Mouse (Mus musculus): ENCODE measurements at regions not wholly inside any gene's neighbourhood (a gene's known extent, or its start where the extent isn't known, plus 50 kb on each side); places are given as distances from the start of the nearest gene placed in this dataset.

DNA sequence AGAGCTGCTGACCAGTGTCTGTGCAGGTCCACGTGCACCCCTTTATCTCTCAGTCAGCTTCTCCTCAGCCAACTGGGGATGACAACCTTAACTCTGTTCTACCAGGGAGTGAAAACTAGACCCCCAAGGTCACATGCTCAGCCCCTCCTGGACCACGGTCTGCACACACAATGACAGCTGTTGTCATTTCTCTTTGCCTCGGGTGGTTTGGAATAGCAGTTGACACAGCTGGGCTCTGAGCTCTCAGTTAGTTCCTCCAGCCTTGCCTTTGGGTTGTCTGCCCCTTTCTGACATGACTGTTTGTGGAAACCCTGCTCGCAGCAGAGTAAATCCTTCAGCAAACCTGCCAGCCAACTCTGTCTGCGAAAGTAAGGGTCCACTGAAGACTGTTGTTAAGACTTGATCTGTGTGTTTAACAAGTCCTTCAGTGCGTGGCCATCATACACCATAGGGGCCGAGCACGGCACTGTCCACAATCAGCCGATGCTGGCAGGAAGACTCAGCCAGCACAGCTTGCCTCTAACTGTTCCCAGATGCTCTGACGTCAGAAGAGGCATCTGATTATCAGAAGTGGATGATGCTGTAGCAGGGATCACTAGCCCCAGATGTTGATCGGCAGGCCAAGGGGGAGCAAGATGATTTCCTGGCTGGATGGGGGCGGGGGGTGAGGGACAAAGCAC lies 106.7 kb upstream of the Lrig1 start:
- Histone ChIP-seq H3K4me3 (replicated peaks) (no peak overlapping the region), H3K27me3 (replicated peaks) (no peaks in the 10 kb centered on the region), H3K36me3 (no peaks in the 10 kb centered on the region), H3K27ac (replicated peaks) (no peak overlapping the region), H3K4me2 (no peak overlapping the region), H3K9ac (replicated peaks) (no peak overlapping the region), H3K4me1 (peaks cover 2% of the 10 kb centered on the region; the same call in 1 of the 2 replicates), H3K9me3 (replicated peaks) (no peaks in the 10 kb centered on the region)
- WGBS: 71% methylated on average over 12 of the region's 12 CpGs
- no peak for ATAC-seq (ENCODE audit: low FRiP score)

DNA sequence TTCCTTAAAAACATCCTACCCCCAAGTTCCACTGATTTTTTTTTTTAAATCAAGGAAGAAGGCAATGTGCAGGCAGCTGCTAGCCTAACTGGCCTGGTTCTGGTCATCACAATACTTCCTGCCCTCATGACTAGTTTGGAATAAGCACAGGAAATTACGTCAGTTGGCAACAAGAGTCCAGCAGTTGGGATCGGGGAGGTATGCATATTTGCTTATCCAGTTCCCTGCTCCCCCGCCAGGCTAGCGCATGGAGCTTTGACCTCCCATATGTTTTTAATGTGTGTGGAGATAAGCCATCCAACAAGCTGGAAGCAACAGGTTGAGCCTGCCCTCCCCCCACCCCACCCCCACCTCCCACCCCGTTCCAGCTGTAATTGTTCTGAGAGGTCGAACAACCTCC lies 105.7 kb upstream of the Lrig1 start:
- Histone ChIP-seq H3K27me3 (replicated peaks) (no peaks in the 10 kb centered on the region), H3K27ac (replicated peaks) (no peak overlapping the region), H3K9me3 (replicated peaks) (no peaks in the 10 kb centered on the region), H3K4me3 (replicated peaks) (no peak overlapping the region), H3K36me3 (no peaks in the 10 kb centered on the region), H3K4me2 (no peak overlapping the region), H3K4me1 (peaks cover 9% of the 10 kb centered on the region; the same call in 1 of the 2 replicates), H3K9ac (replicated peaks) (no peak overlapping the region)
- WGBS: 76% methylated on average over 6 of the region's 6 CpGs
- no peak for ATAC-seq (ENCODE audit: low FRiP score)

DNA sequence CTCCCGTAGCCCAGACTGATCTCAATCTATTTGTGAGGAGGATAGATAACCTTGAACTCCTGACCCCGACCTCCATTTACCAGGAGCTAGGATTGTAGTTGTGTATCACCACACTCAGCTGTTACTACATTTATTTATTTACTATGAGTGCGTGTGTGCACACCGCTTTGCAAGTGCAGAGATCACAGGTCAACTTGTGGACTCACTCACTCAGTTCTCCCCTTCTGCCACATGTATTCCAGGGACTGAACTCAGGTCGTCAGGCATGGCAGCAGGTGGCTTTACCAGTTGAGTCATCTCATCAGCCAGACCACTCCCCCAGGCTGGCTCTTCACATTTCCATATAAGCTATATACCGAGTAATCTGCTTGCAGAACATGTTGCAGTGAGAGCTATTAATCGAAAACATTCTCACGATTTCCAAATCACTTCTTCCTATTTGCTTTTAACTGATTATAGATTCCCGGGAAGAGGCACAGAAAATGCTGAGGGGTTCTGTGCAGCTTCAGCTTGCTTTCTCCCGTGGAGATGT lies 104.4 kb upstream of the Lrig1 start:
- no peak overlapping the region for H3K27ac ChIP-seq (replicated peaks)
- WGBS: 73% methylated on average over 10 of the region's 10 CpGs
- ATAC-seq (ENCODE audit: low FRiP score): no peak
- H3K4me1 ChIP-seq: peaks cover 9% of the 10 kb centered on the region; the same call in 1 of the 2 replicates
- no peaks in the 10 kb centered on the region for H3K36me3 ChIP-seq
- no peaks in the 10 kb centered on the region for H3K27me3 ChIP-seq (replicated peaks)
- no peaks in the 10 kb centered on the region for H3K9me3 ChIP-seq (replicated peaks)
- no peak overlapping the region for H3K9ac ChIP-seq (replicated peaks)
- H3K4me3 ChIP-seq (replicated peaks): no peak overlapping the region
- H3K4me2 ChIP-seq: no peak overlapping the region

- 8% methylated on average over 12 of the region's 12 CpGs for WGBS
- H3K9me3 ChIP-seq (replicated peaks): no peaks in the 10 kb centered on the region; the same call in 1 of the 2 replicates
- ATAC-seq (ENCODE audit: low FRiP score): no peak
- H3K4me2 ChIP-seq: peak overlapping the region; percentile 24
- H3K27ac ChIP-seq (replicated peaks): no peak overlapping the region
- H3K4me1 ChIP-seq: peaks cover 9% of the 10 kb centered on the region; the same call in 1 of the 2 replicates
- no peak overlapping the region for H3K9ac ChIP-seq (replicated peaks)
- no peaks in the 10 kb centered on the region for H3K36me3 ChIP-seq
- H3K4me3 ChIP-seq (replicated peaks): no peak overlapping the region
- H3K27me3 ChIP-seq (replicated peaks): no peaks in the 10 kb centered on the region
Measured at GRCm38 (mm10) chr6:94801039-94801438, 101.1 kb upstream of the Lrig1 start.

- no peak for ATAC-seq (ENCODE audit: low FRiP score)
- Histone ChIP-seq H3K27me3 (replicated peaks) (no peaks in the 10 kb centered on the region), H3K36me3 (no peaks in the 10 kb centered on the region), H3K27ac (replicated peaks) (no peak overlapping the region), H3K4me1 (peaks cover 9% of the 10 kb centered on the region; the same call in 1 of the 2 replicates), H3K4me2 (no peak overlapping the region), H3K4me3 (replicated peaks) (no peak overlapping the region), H3K9me3 (replicated peaks) (no peaks in the 10 kb centered on the region; the same call in 1 of the 2 replicates), H3K9ac (replicated peaks) (no peak overlapping the region)
- 87% methylated on average over 4 of the region's 4 CpGs for WGBS
Measured at GRCm38 (mm10) chr6:94798545-94799211, 98.7 kb upstream of the Lrig1 start.

GRCm38 (mm10) chr6:94795442-94795841 lies 95.5 kb upstream of the Lrig1 start:
- Histone ChIP-seq H3K27ac (replicated peaks) (no peak overlapping the region), H3K27me3 (replicated peaks) (no peaks in the 10 kb centered on the region), H3K4me3 (replicated peaks) (no peak overlapping the region), H3K4me1 (no peaks in the 10 kb centered on the region), H3K9ac (replicated peaks) (no peak overlapping the region), H3K4me2 (no peak overlapping the region), H3K36me3 (no peaks in the 10 kb centered on the region), H3K9me3 (replicated peaks) (no peaks in the 10 kb centered on the region; the same call in 1 of the 2 replicates)
- WGBS: 81% methylated on average over 4 of the region's 4 CpGs
- ATAC-seq (ENCODE audit: low FRiP score): no peak

GRCm38 (mm10) chr6:94793555-94793954 lies 93.6 kb upstream of the Lrig1 start:
- no peak for ATAC-seq (ENCODE audit: low FRiP score)
- H3K9ac ChIP-seq (replicated peaks): no peak overlapping the region
- WGBS: 91% methylated on average over 6 of the region's 6 CpGs
- H3K27ac ChIP-seq (replicated peaks): no peak overlapping the region
- H3K4me1 ChIP-seq: peaks cover 11% of the 10 kb centered on the region
- H3K9me3 ChIP-seq (replicated peaks): no peaks in the 10 kb centered on the region; the same call in 1 of the 2 replicates
- no peak overlapping the region for H3K4me3 ChIP-seq (replicated peaks)
- H3K4me2 ChIP-seq: no peak overlapping the region
- H3K36me3 ChIP-seq: no peaks in the 10 kb centered on the region
- H3K27me3 ChIP-seq (replicated peaks): no peaks in the 10 kb centered on the region

DNA sequence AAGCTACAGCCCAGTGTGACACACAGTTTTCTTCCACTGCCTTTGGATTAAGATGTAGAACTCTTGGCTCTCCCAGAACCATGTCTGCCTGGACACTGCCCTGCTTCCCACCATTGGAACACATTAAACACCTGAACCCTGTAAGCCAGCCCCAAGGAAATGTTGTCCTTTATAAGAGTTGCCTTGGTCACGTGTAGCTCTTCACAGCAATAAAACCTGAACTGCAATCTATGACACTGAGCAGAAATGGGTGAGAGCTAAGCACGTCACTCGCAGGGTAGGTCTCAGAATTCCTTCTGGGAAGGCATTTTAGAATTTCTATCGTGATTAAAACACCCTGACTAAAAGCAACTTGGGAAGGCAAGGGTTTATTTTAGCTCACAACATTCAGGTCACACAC lies 92.4 kb upstream of the Lrig1 start:
- H3K9ac ChIP-seq (replicated peaks): no peak overlapping the region
- WGBS: 88% methylated on average over 4 of the region's 4 CpGs
- H3K4me3 ChIP-seq (replicated peaks): no peak overlapping the region
- H3K4me2 ChIP-seq: no peak overlapping the region
- no peaks in the 10 kb centered on the region for H3K36me3 ChIP-seq
- no peak for ATAC-seq (ENCODE audit: low FRiP score)
- H3K4me1 ChIP-seq: peaks cover 11% of the 10 kb centered on the region
- H3K27ac ChIP-seq (replicated peaks): no peak overlapping the region
- H3K27me3 ChIP-seq (replicated peaks): no peaks in the 10 kb centered on the region
- H3K9me3 ChIP-seq (replicated peaks): no peaks in the 10 kb centered on the region; the same call in 1 of the 2 replicates

DNA sequence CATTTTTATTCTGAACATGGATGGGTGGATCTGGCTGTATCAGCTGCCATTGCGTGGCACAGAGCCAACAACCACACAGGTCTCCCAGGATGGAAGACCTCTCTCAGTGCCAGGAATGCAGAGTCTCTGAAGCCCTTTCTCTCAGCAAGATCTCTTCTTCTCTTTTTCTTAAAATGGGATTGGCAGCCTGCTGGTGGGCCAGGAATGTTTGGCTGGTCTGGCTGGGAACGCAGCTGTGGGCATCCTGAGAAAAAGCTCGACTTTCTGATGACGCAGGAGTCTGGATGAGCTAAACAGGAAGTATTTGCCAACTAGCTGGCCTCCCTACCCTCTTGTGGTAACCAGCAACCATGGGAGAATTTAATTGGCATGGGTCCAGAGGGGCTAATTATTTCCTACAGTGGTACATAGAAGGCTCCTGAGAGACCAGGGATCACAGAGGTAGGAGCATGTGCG lies 89.4 kb upstream of the Lrig1 start:
- peak; percentile 75; the same call in 1 of the 2 replicates for ATAC-seq (ENCODE audit: low FRiP score)
- no peak overlapping the region for H3K9ac ChIP-seq (replicated peaks)
- H3K27me3 ChIP-seq (replicated peaks): no peaks in the 10 kb centered on the region
- no peaks in the 10 kb centered on the region for H3K9me3 ChIP-seq (replicated peaks)
- peak overlapping the region; percentile 30; the same call in 1 of the 2 replicates for H3K27ac ChIP-seq (replicated peaks)
- H3K4me3 ChIP-seq (replicated peaks): no peak overlapping the region
- no peaks in the 10 kb centered on the region for H3K36me3 ChIP-seq
- H3K4me1 ChIP-seq: peaks cover 11% of the 10 kb centered on the region
- WGBS: 53% methylated on average over 5 of the region's 5 CpGs
- H3K4me2 ChIP-seq: no peak overlapping the region

DNA sequence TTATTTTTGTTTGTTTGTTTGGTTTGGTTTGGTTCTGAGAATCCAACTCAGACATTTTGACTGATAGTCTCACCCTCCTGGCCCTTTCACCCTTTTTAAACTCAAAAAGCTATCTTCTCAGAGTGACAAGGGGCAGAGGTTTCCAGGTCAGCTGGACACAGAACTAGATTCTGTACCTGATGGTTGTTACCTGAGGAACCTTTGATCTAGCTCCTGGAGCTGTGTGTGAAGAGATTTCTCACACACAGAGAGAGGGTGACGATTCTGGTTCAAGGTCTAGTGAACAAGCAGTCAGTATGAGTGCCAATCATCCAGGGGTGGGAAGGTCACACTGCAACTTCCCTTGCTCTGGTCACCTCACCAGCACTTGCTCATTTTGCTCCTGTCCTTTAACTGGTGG lies 83.5 kb upstream of the Lrig1 start:
- Histone ChIP-seq H3K4me1 (no peaks in the 10 kb centered on the region), H3K9ac (replicated peaks) (no peak overlapping the region), H3K4me3 (replicated peaks) (no peak overlapping the region), H3K36me3 (no peaks in the 10 kb centered on the region), H3K27me3 (replicated peaks) (no peaks in the 10 kb centered on the region), H3K9me3 (replicated peaks) (no peaks in the 10 kb centered on the region), H3K4me2 (no peak overlapping the region), H3K27ac (replicated peaks) (no peak overlapping the region)
- ATAC-seq (ENCODE audit: low FRiP score): no peak
- 79% methylated on average over 1 of the region's 1 CpGs for WGBS

GRCm38 (mm10) chr6:94780621-94781020 lies 80.7 kb upstream of the Lrig1 start:
- H3K4me1 ChIP-seq: no peaks in the 10 kb centered on the region
- H3K27me3 ChIP-seq (replicated peaks): no peaks in the 10 kb centered on the region
- no peak overlapping the region for H3K4me2 ChIP-seq
- no peaks in the 10 kb centered on the region for H3K9me3 ChIP-seq (replicated peaks)
- no peak overlapping the region for H3K9ac ChIP-seq (replicated peaks)
- no peak overlapping the region for H3K4me3 ChIP-seq (replicated peaks)
- no peak for ATAC-seq (ENCODE audit: low FRiP score)
- H3K27ac ChIP-seq (replicated peaks): no peak overlapping the region
- no peaks in the 10 kb centered on the region for H3K36me3 ChIP-seq
- 87% methylated on average over 4 of the region's 4 CpGs for WGBS

GRCm38 (mm10) chr6:94779854-94780253 lies 79.9 kb upstream of the Lrig1 start:
- no peaks in the 10 kb centered on the region for H3K36me3 ChIP-seq
- H3K4me1 ChIP-seq: no peaks in the 10 kb centered on the region
- no peaks in the 10 kb centered on the region for H3K27me3 ChIP-seq (replicated peaks)
- H3K9ac ChIP-seq (replicated peaks): no peak overlapping the region
- 79% methylated on average over 7 of the region's 7 CpGs for WGBS
- no peak overlapping the region for H3K27ac ChIP-seq (replicated peaks)
- no peak overlapping the region for H3K4me2 ChIP-seq
- ATAC-seq (ENCODE audit: low FRiP score): no peak
- no peaks in the 10 kb centered on the region for H3K9me3 ChIP-seq (replicated peaks)
- no peak overlapping the region for H3K4me3 ChIP-seq (replicated peaks)

Measured in neural tube, embryonic 15.5 days (tissue).